Mouse (Mus musculus) lung, embryonic 15.5 days (tissue): ENCODE data around the gene Sirt2. TPM values are rescaled to one million over a fixed set of nuclear protein-coding genes. Genes with fewer than 3 reads are reported as not detected.

Experiments
- ATAC-seq: fragments of 200-750 bp; cut with Nextera tagmentation; 2 replicates; pipeline ENCODE4 v1.8.0; 2017; ENCODE audit warnings: moderate number of reproducible peaks, borderline replicate concordance; ENCODE audit not compliant: low FRiP score, low TSS enrichment; ENCODE audit errors: extremely low read depth
- H3K27ac ChIP-seq: fragments of 300-500 bp; sonication (generic); 2 replicates; pipeline ENCODE4 v1.5.1; 2015; ENCODE audit warnings: moderate library complexity, mild to moderate bottlenecking, inconsistent platforms
- H3K27me3 ChIP-seq: fragments of 300-500 bp; sonication (generic); 2 replicates; pipeline ENCODE4 v1.6.1; 2015; ENCODE audit warnings: inconsistent platforms
- H3K36me3 ChIP-seq: fragments of 300-500 bp; sonication (generic); 2 replicates; pipeline ENCODE4 v1.6.1; 2015; ENCODE audit warnings: inconsistent platforms
- H3K4me1 ChIP-seq: fragments of 300-500 bp; sonication (generic); 2 replicates; pipeline ENCODE4 v1.6.1; 2015; ENCODE audit warnings: inconsistent platforms
- H3K4me2 ChIP-seq: fragments of 300-500 bp; sonication (generic); 2 replicates; pipeline ENCODE4 v1.6.1; 2015; ENCODE audit warnings: inconsistent platforms, mild to moderate bottlenecking, moderate library complexity
- H3K4me3 ChIP-seq: fragments of 300-500 bp; sonication (generic); 2 replicates; pipeline ENCODE4 v1.5.1; 2015; ENCODE audit warnings: mild to moderate bottlenecking, inconsistent platforms
- H3K9ac ChIP-seq: fragments of 300-500 bp; sonication (generic); 2 replicates; pipeline ENCODE4 v1.6.1; 2015; ENCODE audit warnings: inconsistent platforms
- H3K9me3 ChIP-seq: fragments of 300-500 bp; sonication (generic); 2 replicates; pipeline ENCODE4 v1.6.1; 2016; ENCODE audit warnings: inconsistent platforms
- WGBS: fragments of 180-500 bp; shearing (Covaris S2); methylation state at CpG from one replicate; pipeline ENCODE4 v1.1.7; 2015; 5-methylcytosine and 5-hydroxymethylcytosine counted together
- polyA plus RNA-seq: library from polyadenylated mRNA; unstranded; fragments of >200 nt; fragmentation: Nextera tagmentation; extraction: Ambion mirVana; gene quantifications from 2 replicates; pipeline ENCODE4 v1.2.1, GENCODE M21; 2015

Gene Sirt2
- 59.5 and 65.2 TPM in 2 replicates for polyA plus RNA-seq

DNA sequence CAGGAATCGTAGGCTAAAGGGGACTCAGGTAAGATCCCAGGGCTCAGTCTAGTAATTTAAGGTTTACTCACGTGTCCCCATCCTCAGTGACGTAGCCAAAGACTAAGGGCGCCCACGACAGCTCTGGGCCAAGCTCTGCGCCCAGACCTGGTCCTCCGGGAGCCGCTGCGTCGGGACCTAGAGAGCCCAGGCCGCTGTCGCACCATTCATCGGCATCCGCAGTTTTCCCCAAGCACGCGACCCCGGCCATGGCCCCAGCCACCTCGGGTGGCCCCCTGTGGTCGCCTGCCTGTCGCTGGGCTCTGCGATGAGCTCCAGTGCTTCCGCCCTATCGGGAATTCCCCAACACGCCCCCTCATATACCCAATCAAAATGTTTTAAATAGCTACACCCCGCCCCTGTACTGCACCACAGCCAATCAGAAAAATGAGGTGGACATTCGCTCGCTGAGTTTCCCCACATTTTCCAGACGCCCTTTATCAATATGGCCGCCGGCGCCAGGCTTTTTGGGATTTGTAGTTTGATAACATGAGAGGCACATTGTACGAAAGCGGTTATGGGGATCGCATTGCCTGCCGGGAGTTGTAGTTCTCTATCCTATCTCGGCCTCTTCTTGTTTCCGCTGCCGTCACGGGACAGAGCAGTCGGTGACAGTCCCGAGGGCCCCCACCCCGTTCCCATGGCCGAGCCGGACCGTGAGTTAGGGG is at the start of gene Sirt2:
Sirt2 (plus strand) TSS at position 563 of the 707 bp plus-strand sequence.
- peaks cover 16% of the 10 kb centered on the region for H3K4me1 ChIP-seq
- H3K36me3 ChIP-seq = peaks cover 10% of the 10 kb centered on the region; the same call in 1 of the 2 replicates
- peak within 1 kb of the TSS; percentile 63 for H3K4me2 ChIP-seq
- H3K4me3 ChIP-seq = peak within 1 kb of the TSS; percentile 70
- peak within 1 kb of the TSS; percentile 59 for H3K9ac ChIP-seq
- peak; percentile 99 for ATAC-seq
- H3K27ac ChIP-seq = no peak within 1 kb of the TSS
- WGBS = under 1% methylated on average over 45 of the region's 45 CpGs
- no peaks in the 10 kb centered on the region for H3K27me3 ChIP-seq
- no peaks in the 10 kb centered on the region for H3K9me3 ChIP-seq

DNA sequence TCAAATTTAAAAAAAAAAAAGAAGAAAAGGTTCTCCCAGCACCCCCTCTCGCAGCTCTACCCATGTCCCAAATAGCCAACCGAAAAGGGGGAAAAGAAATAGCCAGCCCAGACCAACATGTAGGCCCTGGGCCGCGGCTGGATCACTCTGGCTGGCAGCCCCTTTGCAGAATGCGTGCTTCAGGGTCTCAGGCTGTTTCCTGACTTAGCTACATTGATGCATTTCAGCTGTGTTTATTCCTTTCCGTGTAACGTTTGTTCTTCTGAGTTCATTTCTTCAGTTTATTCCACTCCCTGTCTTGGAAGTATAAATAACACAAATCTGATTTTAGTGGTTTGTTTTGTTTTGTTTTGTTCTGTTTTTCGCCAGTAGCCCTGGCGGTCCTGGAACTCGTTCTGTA is 48.8 kb upstream of the Sirt2 start:
- Histone ChIP-seq H3K4me1 (peaks cover 2% of the 10 kb centered on the region), H3K27ac (no peak overlapping the region), H3K4me2 (peak overlapping the region; percentile 71; the same call in 1 of the 2 replicates), H3K9ac (no peak overlapping the region), H3K9me3 (no peaks in the 10 kb centered on the region), H3K36me3 (no peaks in the 10 kb centered on the region), H3K4me3 (peak overlapping the region; percentile 52; the same call in 1 of the 2 replicates), H3K27me3 (no peaks in the 10 kb centered on the region)
- ATAC-seq = no peak
- WGBS = 56% methylated on average over 10 of the region's 10 CpGs

DNA sequence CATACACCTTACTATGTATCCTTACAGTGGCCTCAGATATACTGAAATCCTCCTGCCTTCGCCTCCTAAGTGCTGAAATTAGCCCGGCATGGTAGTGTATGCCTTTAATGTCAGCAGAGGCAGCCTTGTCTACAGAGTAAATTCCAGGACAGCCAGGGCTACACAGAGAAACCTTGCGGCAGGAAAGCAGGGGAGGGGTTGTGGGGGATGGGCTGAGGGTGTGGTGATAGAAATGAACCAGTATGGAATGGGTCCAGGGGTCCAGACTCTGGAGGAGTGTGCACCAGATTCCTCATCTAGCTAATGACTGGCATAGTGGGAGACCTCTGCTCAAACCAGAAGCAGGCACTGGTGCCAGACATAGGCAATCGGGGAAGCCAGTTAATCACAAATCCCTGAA is 47.4 kb upstream of the Sirt2 start:
- WGBS = 55% methylated on average over 4 of the region's 4 CpGs
- no peaks in the 10 kb centered on the region for H3K27me3 ChIP-seq
- H3K9ac ChIP-seq = no peak overlapping the region
- no peaks in the 10 kb centered on the region for H3K36me3 ChIP-seq
- no peak overlapping the region for H3K4me2 ChIP-seq
- no peak overlapping the region for H3K27ac ChIP-seq
- no peaks in the 10 kb centered on the region for H3K9me3 ChIP-seq
- no peak overlapping the region for H3K4me3 ChIP-seq
- ATAC-seq = no peak
- H3K4me1 ChIP-seq = peaks cover 2% of the 10 kb centered on the region

DNA sequence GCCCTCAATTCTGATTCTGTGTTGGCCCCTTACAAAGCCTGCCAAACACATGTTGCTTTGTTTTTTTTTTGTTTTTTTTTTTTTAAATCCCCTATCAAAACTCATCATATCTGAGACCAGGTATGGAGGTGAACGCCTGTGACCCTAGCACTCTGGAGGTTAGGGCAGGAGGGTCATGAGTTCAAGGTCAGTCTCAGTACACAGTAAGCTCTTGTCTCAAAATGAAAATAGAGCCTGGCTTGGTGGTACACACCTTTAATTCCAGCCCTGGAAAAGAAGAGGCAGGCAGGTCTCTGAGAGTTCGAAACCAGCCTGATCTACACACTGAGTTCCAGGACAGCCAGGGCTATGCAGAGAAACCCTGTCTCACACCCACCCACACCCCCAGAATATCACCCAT is 46.9 kb upstream of the Sirt2 start:
- WGBS = 78% methylated on average over 2 of the region's 2 CpGs
- H3K27me3 ChIP-seq = no peaks in the 10 kb centered on the region

DNA sequence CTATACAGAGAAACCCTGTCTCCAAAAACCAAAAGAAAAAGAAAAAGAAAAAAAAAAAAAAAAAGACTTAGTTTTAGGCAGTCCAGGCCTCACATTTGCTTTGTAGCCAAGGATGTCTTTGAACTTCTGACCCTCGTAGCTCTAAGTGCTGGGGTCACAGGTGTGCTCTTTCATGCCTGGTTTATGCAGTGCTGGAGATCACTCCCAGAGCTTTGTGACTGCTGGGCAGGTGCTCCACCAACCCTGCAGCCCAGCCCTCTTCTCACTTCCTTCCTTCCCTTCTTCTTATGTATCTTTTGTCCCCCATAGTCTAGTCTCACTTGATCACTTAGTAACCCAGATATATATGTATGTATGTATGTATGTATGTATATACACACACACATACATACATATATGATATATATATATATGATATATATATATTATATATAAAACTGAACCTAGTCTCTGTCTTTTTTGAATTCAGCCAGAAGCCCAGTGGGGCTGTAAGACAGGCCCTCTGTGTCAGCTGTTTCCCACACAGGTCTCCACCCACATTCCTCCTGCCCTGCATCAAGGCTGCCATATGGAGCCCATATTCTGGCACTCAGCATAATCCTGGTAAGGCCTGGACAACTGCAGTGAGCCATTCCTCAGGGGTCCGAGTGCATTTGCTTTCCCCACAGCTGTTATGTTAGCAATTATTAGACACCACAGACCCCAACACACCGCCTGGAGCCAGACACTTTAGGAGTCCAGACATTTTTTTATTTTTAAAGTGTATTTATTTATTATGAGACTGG is 45.6 kb upstream of the Sirt2 start:
- Histone ChIP-seq H3K36me3 (peaks cover 10% of the 10 kb centered on the region; the same call in 1 of the 2 replicates), H3K27ac (peak overlapping the region; percentile 12; the same call in 1 of the 2 replicates), H3K4me2 (no peak overlapping the region), H3K9ac (no peak overlapping the region), H3K4me3 (no peak overlapping the region), H3K4me1 (peaks cover 2% of the 10 kb centered on the region), H3K27me3 (no peaks in the 10 kb centered on the region), H3K9me3 (no peaks in the 10 kb centered on the region)
- 47% methylated on average over 3 of the region's 3 CpGs for WGBS
- ATAC-seq = peak; percentile 74

More for the DNA sequence above, 46.9 kb upstream of the Sirt2 start:
- no peak overlapping the region for H3K4me2 ChIP-seq
- no peaks in the 10 kb centered on the region for H3K9me3 ChIP-seq
- H3K4me1 ChIP-seq = peaks cover 2% of the 10 kb centered on the region
- ATAC-seq = no peak
- no peak overlapping the region for H3K9ac ChIP-seq
- no peak overlapping the region for H3K27ac ChIP-seq
- no peak overlapping the region for H3K4me3 ChIP-seq
- H3K36me3 ChIP-seq = peaks cover 3% of the 10 kb centered on the region; the same call in 1 of the 2 replicates

DNA sequence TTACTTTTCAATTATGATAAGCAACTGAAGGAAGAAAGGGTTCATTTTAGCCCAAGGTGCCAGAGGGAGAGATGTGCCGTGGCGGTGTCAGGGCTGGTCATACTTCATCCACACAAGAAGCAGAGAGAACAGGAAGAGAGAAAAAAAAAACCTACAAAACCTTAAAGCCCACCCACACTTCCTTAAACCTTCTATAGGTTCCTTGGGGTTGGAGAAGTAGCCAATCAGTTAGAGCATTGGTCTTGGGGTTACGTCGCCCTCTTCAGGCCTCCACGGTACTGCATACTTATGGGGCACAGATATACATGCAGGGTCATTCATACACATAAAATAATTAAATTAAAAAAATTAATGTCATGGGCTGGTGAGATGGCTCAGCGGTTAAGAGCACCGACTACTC is 44.5 kb upstream of the Sirt2 start:
- H3K27ac ChIP-seq = no peak overlapping the region
- H3K9ac ChIP-seq = no peak overlapping the region
- no peak overlapping the region for H3K4me2 ChIP-seq
- WGBS = 86% methylated on average over 7 of the region's 7 CpGs
- H3K27me3 ChIP-seq = no peaks in the 10 kb centered on the region
- H3K4me3 ChIP-seq = no peak overlapping the region
- H3K36me3 ChIP-seq = peaks cover 10% of the 10 kb centered on the region; the same call in 1 of the 2 replicates
- H3K9me3 ChIP-seq = no peaks in the 10 kb centered on the region
- H3K4me1 ChIP-seq = peaks cover 5% of the 10 kb centered on the region
- no peak for ATAC-seq

DNA sequence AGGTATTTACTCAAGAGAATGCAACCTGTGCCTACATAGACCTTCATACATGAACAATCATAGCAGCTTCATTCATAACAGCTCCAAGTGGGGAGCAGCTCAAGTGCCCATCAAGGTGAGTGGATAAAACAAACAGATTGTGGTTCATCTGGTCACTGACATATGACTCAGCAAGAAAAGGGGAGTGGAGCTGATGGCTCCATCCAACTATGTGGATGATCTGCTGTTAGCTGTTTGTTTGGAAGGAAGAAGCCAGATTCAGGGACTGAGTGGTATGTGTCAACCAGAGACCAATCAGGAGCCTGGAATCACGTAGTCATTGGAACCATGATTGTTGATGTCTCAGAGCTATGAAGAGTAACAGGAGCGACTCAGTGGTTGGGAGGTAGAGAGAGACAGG is 41.9 kb upstream of the Sirt2 start:
- H3K27me3 ChIP-seq = no peaks in the 10 kb centered on the region

DNA sequence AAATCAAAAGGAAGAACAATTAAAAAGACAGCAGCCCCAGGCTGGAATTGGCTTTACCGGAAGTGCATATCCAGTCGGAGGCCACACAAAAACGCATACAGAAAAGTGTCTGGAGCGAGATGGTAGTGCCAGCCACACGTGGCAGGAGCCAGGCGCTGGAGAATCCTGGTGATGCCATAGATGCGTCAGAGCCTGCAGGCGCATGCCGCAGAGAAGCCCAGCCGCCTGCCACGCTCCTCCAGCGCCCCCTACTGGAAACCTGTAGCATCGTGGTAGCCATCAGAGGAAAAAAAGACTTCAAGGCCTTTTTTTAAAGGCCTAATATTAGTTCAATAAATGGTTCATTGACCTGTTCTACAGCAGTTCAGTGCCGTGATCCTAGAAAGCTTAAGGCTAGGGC is 39.9 kb upstream of the Sirt2 start:
- ATAC-seq = 0 out of 2 replicates have a peak, but pooled peaks have one; percentile 60
- H3K9me3 ChIP-seq = no peaks in the 10 kb centered on the region
- no peak overlapping the region for H3K27ac ChIP-seq
- H3K9ac ChIP-seq = no peak overlapping the region
- 11% methylated on average over 14 of the region's 14 CpGs for WGBS
- no peak overlapping the region for H3K4me2 ChIP-seq
- 0 out of 2 replicates have a peak, but pooled peaks cover 3% of the 10 kb centered on the region for H3K4me1 ChIP-seq
- peaks cover 20% of the 10 kb centered on the region; the same call in 1 of the 2 replicates for H3K36me3 ChIP-seq
- H3K27me3 ChIP-seq = no peaks in the 10 kb centered on the region
- H3K4me3 ChIP-seq = no peak overlapping the region

More for the DNA sequence above, 41.9 kb upstream of the Sirt2 start:
- no peak for ATAC-seq
- H3K4me1 ChIP-seq = 0 out of 2 replicates have a peak, but pooled peaks cover 3% of the 10 kb centered on the region
- no peak overlapping the region for H3K4me2 ChIP-seq
- peaks cover 10% of the 10 kb centered on the region; the same call in 1 of the 2 replicates for H3K36me3 ChIP-seq
- WGBS = 93% methylated on average over 2 of the region's 2 CpGs
- no peaks in the 10 kb centered on the region for H3K9me3 ChIP-seq
- H3K27ac ChIP-seq = no peak overlapping the region
- no peak overlapping the region for H3K4me3 ChIP-seq
- no peak overlapping the region for H3K9ac ChIP-seq

DNA sequence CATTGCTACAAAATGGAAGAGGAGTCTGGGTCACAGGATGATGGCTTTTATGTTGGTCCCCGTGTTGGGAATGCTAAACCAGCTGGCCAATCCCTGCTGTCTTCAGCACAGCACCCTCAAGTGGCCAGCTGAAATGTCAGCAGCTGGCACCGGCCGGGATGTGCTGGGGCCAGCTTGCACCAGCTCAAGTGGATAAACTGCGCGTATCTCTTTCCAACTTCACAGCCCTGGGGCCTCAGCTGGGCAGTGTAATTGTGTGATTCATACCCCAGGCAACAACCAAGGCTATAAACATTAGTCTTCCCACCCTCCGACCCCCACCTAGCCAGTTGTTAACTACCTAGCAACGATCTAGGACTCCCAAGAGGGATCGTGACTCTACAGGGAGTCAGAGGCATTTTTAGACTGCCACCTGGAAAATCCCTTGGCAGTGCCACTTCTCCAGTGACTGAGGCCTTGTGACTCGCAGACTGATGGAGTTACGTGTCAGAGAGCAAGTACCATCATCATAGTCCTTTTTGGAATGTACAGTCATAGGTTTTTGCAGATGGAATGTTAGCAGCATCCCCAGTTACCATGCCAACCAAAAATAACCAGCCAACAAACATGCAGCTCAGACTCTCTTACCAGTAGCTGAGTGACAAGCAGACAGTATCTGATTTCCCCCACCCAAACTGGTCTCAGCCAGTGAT is 38.7 kb upstream of the Sirt2 start:
- Histone ChIP-seq H3K4me3 (no peak overlapping the region), H3K27ac (no peak overlapping the region), H3K27me3 (no peaks in the 10 kb centered on the region), H3K4me2 (no peak overlapping the region), H3K4me1 (peaks cover 9% of the 10 kb centered on the region), H3K9me3 (no peaks in the 10 kb centered on the region), H3K36me3 (peaks cover 20% of the 10 kb centered on the region; the same call in 1 of the 2 replicates), H3K9ac (no peak overlapping the region)
- ATAC-seq = no peak
- 57% methylated on average over 10 of the region's 10 CpGs for WGBS

DNA sequence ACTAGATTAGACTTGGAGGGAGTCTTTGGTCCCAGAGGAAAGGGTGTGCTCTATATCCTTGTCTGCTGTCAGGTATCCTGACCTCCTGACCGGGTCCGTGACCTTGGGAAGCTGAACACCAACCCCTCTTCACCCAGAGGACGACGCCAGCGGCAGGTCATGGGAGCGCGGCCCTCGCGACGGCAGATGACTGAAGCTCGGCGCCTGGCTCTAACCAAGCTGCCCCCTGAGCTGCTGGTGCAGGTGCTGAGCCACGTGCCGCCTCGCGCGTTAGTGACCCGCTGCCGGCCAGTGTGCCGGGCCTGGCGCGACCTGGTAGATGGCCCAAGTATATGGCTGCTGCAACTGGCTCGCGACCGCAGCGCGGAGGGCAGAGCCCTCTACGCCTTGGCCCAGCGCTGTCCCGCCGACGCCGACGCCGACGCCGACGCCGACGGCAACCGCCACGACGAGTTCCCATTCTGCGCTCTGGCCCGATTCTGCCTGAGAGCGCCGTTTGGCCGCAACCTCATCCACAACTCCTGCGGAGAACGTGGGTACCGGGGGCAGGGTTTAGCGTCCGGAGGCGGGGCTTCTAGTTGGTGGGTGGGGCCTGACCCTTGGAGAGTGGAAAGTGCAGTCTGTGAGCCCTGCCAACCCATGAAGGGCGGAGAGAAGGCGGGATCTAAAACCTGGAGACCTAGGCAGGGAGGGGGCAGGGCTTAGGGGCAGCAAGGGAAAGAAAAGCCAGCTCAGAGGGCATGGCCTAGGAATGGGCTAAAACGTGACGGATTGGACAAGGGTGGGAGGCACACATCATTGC is 34.0 kb upstream of the Sirt2 start:
- Histone ChIP-seq H3K27ac (no peak overlapping the region), H3K9ac (peak overlapping the region; percentile 20), H3K4me2 (peak overlapping the region; percentile 65), H3K36me3 (peaks cover 24% of the 10 kb centered on the region; the same call in 1 of the 2 replicates), H3K4me1 (peaks cover 17% of the 10 kb centered on the region), H3K27me3 (no peaks in the 10 kb centered on the region), H3K4me3 (peak overlapping the region; percentile 38), H3K9me3 (no peaks in the 10 kb centered on the region)
- peak; percentile 85 for ATAC-seq
- 4% methylated on average over 53 of the region's 58 CpGs for WGBS

DNA sequence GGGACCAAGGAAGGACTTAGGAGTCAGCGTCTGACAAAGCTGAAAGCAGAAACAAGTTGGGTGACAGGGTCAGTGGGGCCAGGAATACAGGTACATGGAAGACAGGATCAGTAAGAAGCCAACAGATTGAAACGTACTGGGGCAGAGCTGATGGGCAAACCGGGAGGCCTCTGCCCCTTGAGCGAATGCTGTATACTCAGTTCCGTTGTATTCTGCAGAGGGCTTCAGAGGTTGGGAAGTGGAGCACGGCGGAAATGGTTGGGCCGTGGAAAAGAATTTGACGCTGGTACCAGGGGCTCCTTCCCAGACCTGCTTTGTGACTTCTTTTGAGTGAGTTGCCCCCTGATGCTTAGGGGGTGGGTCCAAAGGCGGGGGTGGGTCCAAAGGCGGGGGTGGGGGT is 33.3 kb upstream of the Sirt2 start:
- Histone ChIP-seq H3K27me3 (no peaks in the 10 kb centered on the region), H3K4me2 (peak overlapping the region; percentile 65), H3K9me3 (no peaks in the 10 kb centered on the region), H3K27ac (no peak overlapping the region), H3K36me3 (peaks cover 30% of the 10 kb centered on the region), H3K4me3 (peak overlapping the region; percentile 38), H3K4me1 (peaks cover 17% of the 10 kb centered on the region), H3K9ac (no peak overlapping the region; the same call in 1 of the 2 replicates)
- 19% methylated on average over 11 of the region's 11 CpGs for WGBS
- 0 out of 2 replicates have a peak, but pooled peaks have one; percentile 12 for ATAC-seq
